Mouse (Mus musculus) MEL (cell line): ENCODE results near the gene Tnfaip2. TPM values are rescaled to one million over a fixed set of nuclear protein-coding genes. Genes with fewer than 3 reads are reported as not detected.

Experiments used
- DNase-seq: peaks from one replicate; pipeline ENCODE4 v3.0.0; 2011; ENCODE audit warnings: low read depth, low spot score
- H3K27ac ChIP-seq: 2 replicates; pipeline ENCODE4 v1.5.1; 2012; ENCODE audit warnings: low read depth, mild to moderate bottlenecking, control low read depth, low read length, moderate library complexity; ENCODE audit not compliant: control insufficient read depth
- H3K27me3 ChIP-seq, 2 experiments: fragments of 150-350 bp in 1 of 2; sonication (generic) in 1 of 2; 2 replicates each; pipeline ENCODE4 v1.6.1; 2012; ENCODE audit warnings: low read length in 2 of 2, mild to moderate bottlenecking in 2 of 2, improper control_type of control experiment in 1 of 2, moderate library complexity in 1 of 2; ENCODE audit not compliant: insufficient read depth in 2 of 2, control insufficient read depth in 1 of 2
- H3K36me3 ChIP-seq, 2 experiments: 2 replicates each; pipeline ENCODE4 v1.6.1; 2012 to 2014; ENCODE audit warnings: low read length in 2 of 2, improper control_type of control experiment in 1 of 2, inconsistent platforms in 1 of 2, mild to moderate bottlenecking in 1 of 2; ENCODE audit not compliant: insufficient read depth in 2 of 2, control insufficient read depth in 1 of 2
- H3K4me1 ChIP-seq, 2 experiments: fragments of 150-350 bp in 1 of 2; sonication (generic) in 1 of 2; 2 replicates each; pipeline ENCODE4 v1.6.1; 2012; ENCODE audit warnings: low read length in 2 of 2, improper control_type of control experiment in 1 of 2, mild to moderate bottlenecking in 1 of 2; ENCODE audit not compliant: insufficient read depth in 2 of 2, control insufficient read depth in 1 of 2
- H3K4me3 ChIP-seq, 2 experiments: fragments of 150-350 bp in 1 of 2; sonication (generic) in 1 of 2; 2 replicates each; pipeline ENCODE4 v1.5.1; 2012; ENCODE audit warnings: low read depth in 2 of 2, low read length in 2 of 2, mild to moderate bottlenecking in 2 of 2, moderate library complexity in 2 of 2, control low read depth in 1 of 2, improper control_type of control experiment in 1 of 2; ENCODE audit not compliant: control insufficient read depth in 1 of 2, insufficient read depth in 1 of 2
- H3K79me2 ChIP-seq: 2 replicates; pipeline ENCODE4 v1.6.1; 2012; ENCODE audit warnings: mild to moderate bottlenecking, low read length, moderate library complexity; ENCODE audit not compliant: control insufficient read depth, poor library complexity, insufficient read depth
- H3K9ac ChIP-seq: 2 replicates; pipeline ENCODE4 v1.6.1; 2012; ENCODE audit warnings: low read depth, mild to moderate bottlenecking, control low read depth, low read length, moderate library complexity; ENCODE audit not compliant: control insufficient read depth, poor library complexity, severe bottlenecking
- H3K9me3 ChIP-seq: fragments of 150-350 bp; sonication (generic); replicated peaks from 2 replicates; pipeline ENCODE4 v1.6.1; 2012; ENCODE audit warnings: mild to moderate bottlenecking, low read length, improper control_type of control experiment, moderate library complexity; ENCODE audit not compliant: insufficient read depth
- BHLHE40 ChIP-seq: IDR thresholded peaks from 2 replicates; pipeline ENCODE4 v1.6.1; 2012; ENCODE audit warnings: low read depth, mild to moderate bottlenecking, inconsistent platforms, low read length, improper control_type of control experiment, borderline replicate concordance
- CHD1 ChIP-seq: IDR thresholded peaks from 2 replicates; pipeline ENCODE4 v1.6.1; 2012; ENCODE audit warnings: low read depth, mild to moderate bottlenecking, inconsistent platforms, low read length, improper control_type of control experiment
- CHD2 ChIP-seq: IDR thresholded peaks from 2 replicates; pipeline ENCODE4 v1.6.1; 2011; ENCODE audit warnings: low read length, improper control_type of control experiment
- CTCF ChIP-seq, 3 experiments: IDR thresholded peaks in 2 of 3; conservative IDR thresholded peaks in 1 of 3; 2 replicates each; pipeline ENCODE4 v1.5.1; 2011 to 2012; ENCODE audit warnings: low read length in 3 of 3, low read depth in 2 of 3, mild to moderate bottlenecking in 2 of 3, improper control_type of control experiment in 1 of 3, inconsistent platforms in 1 of 3, mixed read lengths in 1 of 3, moderate library complexity in 1 of 3; ENCODE audit not compliant: control insufficient read depth in 1 of 3, insufficient read depth in 1 of 3, poor library complexity in 1 of 3, severe bottlenecking in 1 of 3
- GABPA ChIP-seq: IDR thresholded peaks from 2 replicates; pipeline ENCODE4 v1.6.1; 2012; ENCODE audit warnings: low read depth, mild to moderate bottlenecking, inconsistent platforms, low read length, improper control_type of control experiment, moderate library complexity
- HCFC1 ChIP-seq: IDR thresholded peaks from 2 replicates; pipeline ENCODE4 v1.6.1; 2012; ENCODE audit warnings: low read depth, mild to moderate bottlenecking, inconsistent platforms, low read length, improper control_type of control experiment, moderate library complexity
- JUND ChIP-seq: IDR thresholded peaks from 2 replicates; pipeline ENCODE4 v1.6.1; 2011; ENCODE audit warnings: low read depth, mild to moderate bottlenecking, improper control_type of control experiment, low read length
- MEF2A ChIP-seq: IDR thresholded peaks from 2 replicates; pipeline ENCODE4 v1.6.1; 2014; ENCODE audit warnings: low read depth, mild to moderate bottlenecking, inconsistent platforms, low read length, improper control_type of control experiment; ENCODE audit not compliant: poor library complexity, insufficient replicate concordance, severe bottlenecking; ENCODE audit errors: extremely low read depth
- MXI1 ChIP-seq: IDR thresholded peaks from 2 replicates; pipeline ENCODE4 v1.6.1; 2011; ENCODE audit warnings: mild to moderate bottlenecking, low read depth, low read length, improper control_type of control experiment
- NRF1 ChIP-seq: IDR thresholded peaks from 2 replicates; pipeline ENCODE4 v1.6.1; 2014; ENCODE audit warnings: low read depth, mild to moderate bottlenecking, inconsistent platforms, low read length, improper control_type of control experiment, moderate library complexity; ENCODE audit not compliant: poor library complexity, insufficient read depth, severe bottlenecking
- RAD21 ChIP-seq: IDR thresholded peaks from 2 replicates; pipeline ENCODE4 v1.6.1; 2011; ENCODE audit warnings: mild to moderate bottlenecking, low read depth, low read length, improper control_type of control experiment
- SMC3 ChIP-seq: IDR thresholded peaks from 2 replicates; pipeline ENCODE4 v1.6.1; 2011; ENCODE audit warnings: low read depth, low read length, improper control_type of control experiment
- TCF12 ChIP-seq: IDR thresholded peaks from 2 replicates; pipeline ENCODE4 v1.6.1; 2014; ENCODE audit warnings: low read depth, mild to moderate bottlenecking, inconsistent platforms, low read length, improper control_type of control experiment, moderate library complexity
- ZC3H11A ChIP-seq: IDR thresholded peaks from 2 replicates; pipeline ENCODE4 v1.6.1; 2012; ENCODE audit warnings: low read depth, mild to moderate bottlenecking, inconsistent platforms, low read length, improper control_type of control experiment
- polyA plus RNA-seq, 2 experiments: library from polyadenylated mRNA; stranded (reverse) in 1 of 2; unstranded in 1 of 2; fragments of >175 nt in 1 of 2; fragments of >200 nt in 1 of 2; gene quantifications; 2 replicates each; pipeline versions ENCODE4 v1.2.1 to v1.2.4; 2012; ENCODE audit warnings: low replicate concordance in 2 of 2, low read depth in 1 of 2; ENCODE audit not compliant: insufficient read length in 2 of 2, insufficient read depth in 1 of 2, missing spikeins in 1 of 2
- total RNA-seq: library from RNA; depleted of rRNA; stranded (reverse); fragments of 300-350 nt; gene quantifications from 2 replicates; pipeline ENCODE4 v1.2.3, GENCODE M21; 2012

The Tnfaip2 gene
- total and polyA plus RNA-seq, 3 experiments = 51.4 to 77.2 (median 66.8) TPM

DNA sequence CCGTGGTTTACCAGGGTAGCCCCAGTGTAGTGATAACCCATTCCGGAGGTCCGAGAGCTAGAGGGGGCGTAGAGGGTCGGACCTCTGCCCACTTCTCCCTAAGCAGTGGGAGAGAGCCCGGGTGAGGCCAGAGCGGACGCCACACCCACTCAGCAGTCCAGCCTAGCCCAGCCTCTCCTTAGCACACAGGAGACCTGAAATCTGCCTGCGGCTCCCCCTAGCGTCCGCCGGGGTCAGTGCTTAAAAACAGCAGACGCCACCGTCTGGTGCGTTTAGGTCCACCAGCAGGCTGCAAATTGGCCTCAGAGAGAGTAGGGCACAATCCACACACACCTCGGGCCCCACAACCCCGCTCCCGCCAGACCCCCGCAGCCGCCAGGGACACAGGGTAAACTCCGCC is 29.0 kb upstream of the Tnfaip2 start:
- no peak overlapping the region for H3K4me3 ChIP-seq
- H3K79me2 ChIP-seq = no peaks in the 10 kb centered on the region
- TF ChIP-seq TCF12 (0 out of 2 replicates have a peak, but pooled peaks have one; percentile 13), CTCF (IDR thresholded peaks at IDR 0.05 in 2 of 3, conservative IDR thresholded peaks at IDR 0.05 in 1 of 3; ENCODE audit: control insufficient read depth in 1 of 3, insufficient read depth in 1 of 3, low read depth in 2 of 3, low read length in 3 of 3, poor library complexity in 1 of 3, severe bottlenecking in 1 of 3) (peak; percentile 83 to 100 (median 99)), ZC3H11A (peak; percentile 28), MEF2A (0 out of 2 replicates have a peak, but pooled peaks have one; percentile 5), GABPA (no peak), RAD21 (peak; percentile 43), JUND (no peak), SMC3 (peak; percentile 82)
- H3K9ac ChIP-seq = no peak overlapping the region
- H3K27ac ChIP-seq = no peak overlapping the region
- peaks cover 0 to 4% of the 10 kb centered on the region in 2 experiments; a peak in 2 of 4 replicates for H3K27me3 ChIP-seq
- H3K4me1 ChIP-seq = no peaks in the 10 kb centered on the region
- H3K36me3 ChIP-seq = no peaks in the 10 kb centered on the region
- H3K9me3 ChIP-seq = no peaks in the 10 kb centered on the region
- DNase-seq = peak; percentile 85

GRCm38 (mm10) chr12:111416921-111417779 is 25.1 kb upstream of the Tnfaip2 start, which contains the start of gene Exoc3l4:
Gene Exoc3l4, plus strand, starts transcription at chr12:111417017.
- no peak for TF ChIP-seq CHD2
- no peak for TF ChIP-seq CHD1
- TF ChIP-seq BHLHE40 = no peak
- no peak for TF ChIP-seq GABPA
- TF ChIP-seq NRF1 = no peak
- no peak for TF ChIP-seq HCFC1
- no peak for TF ChIP-seq MXI1
- TF ChIP-seq, all 39 proteins: peak for 0
- no peaks in the 10 kb centered on the region for H3K9me3 ChIP-seq
- H3K79me2 ChIP-seq = no peaks in the 10 kb centered on the region
- H3K36me3 ChIP-seq = no peaks in the 10 kb centered on the region
- no peak for DNase-seq
- no peak within 1 kb of the TSS; a peak in 1 of 4 replicates for H3K4me3 ChIP-seq
- no peak within 1 kb of the TSS for H3K9ac ChIP-seq
- peaks cover 0 to 13% of the 10 kb centered on the region in 2 experiments; a peak in 3 of 4 replicates for H3K4me1 ChIP-seq
- H3K27ac ChIP-seq = no peak within 1 kb of the TSS
- no peaks in the 10 kb centered on the region for H3K27me3 ChIP-seq
